Mouse (Mus musculus): Measurements from ENCODE around the gene Actn3. TPM values are rescaled to one million over a fixed set of nuclear protein-coding genes. Genes with fewer than 3 reads are reported as not detected.
"Not testable (repeated sequence)": the region's sequence is repeated elsewhere in the genome, so short reads cannot be mapped to it uniquely, and the experiment has no call there.

Actn3 gene
- total RNA-seq, 2 experiments from 2014 or later: 4.0 TPM; not detected in 1

GRCm38 (mm10) chr19:4820678-4821303 lies 56.9 kb downstream of the Actn3 start:
- no peak for ATAC-seq (replicated peaks; ENCODE audit: low FRiP score, low TSS enrichment, poor library complexity, severe bottlenecking)

- ATAC-seq (replicated peaks; ENCODE audit: low FRiP score, low TSS enrichment, poor library complexity, severe bottlenecking): no peak
These were observed 60.4 kb downstream of the Actn3 start for GRCm38 (mm10) chr19:4817182-4817835.

- ATAC-seq (replicated peaks; ENCODE audit: low FRiP score, low TSS enrichment, poor library complexity, severe bottlenecking): no peak
These were observed 64.7 kb downstream of the Actn3 start for GRCm38 (mm10) chr19:4813015-4813414.

- not testable (repeated sequence) for ATAC-seq (replicated peaks; ENCODE audit: low FRiP score, low TSS enrichment, poor library complexity, severe bottlenecking)
These were observed 65.3 kb downstream of the Actn3 start for GRCm38 (mm10) chr19:4812334-4812949.

GRCm38 (mm10) chr19:4811909-4812242 lies 65.8 kb downstream of the Actn3 start:
- no peak; the same call in 1 of the 2 replicates for ATAC-seq (replicated peaks; ENCODE audit: low FRiP score, low TSS enrichment, poor library complexity, severe bottlenecking)

Other genes with a start within 250 kb of the Actn3 start
- gene Gm960, start 179.2 kb downstream of the Actn3 start, total RNA-seq (2014; fragmentation: Nextera tagmentation): 1.3 and 3.5 TPM in 2 replicates
- gene Gm960, start 179.2 kb downstream of the Actn3 start, total RNA-seq (2017): 2.4 TPM in 1 of 2 replicates, not detected in the other
- gene Sptbn2, start 166.7 kb downstream of the Actn3 start, total RNA-seq (2014; fragmentation: Nextera tagmentation): not detected in 2 replicates
- not detected in 2 replicates for gene Sptbn2, start 166.7 kb downstream of the Actn3 start, total RNA-seq (2017)
- 5.0 and 11.3 TPM in 2 replicates for gene Rbm4b, start 121.4 kb downstream of the Actn3 start, total RNA-seq (2014; fragmentation: Nextera tagmentation)
- gene Rbm4b, start 121.4 kb downstream of the Actn3 start, total RNA-seq (2017): 9.9 and 19.2 TPM in 2 replicates
- 51.9 and 59.4 TPM in 2 replicates for gene Rbm4, start 84.0 kb downstream of the Actn3 start, total RNA-seq (2014; fragmentation: Nextera tagmentation)
- 68.6 and 75.3 TPM in 2 replicates for gene Rbm4, start 84.0 kb downstream of the Actn3 start, total RNA-seq (2017)
- 29.3 and 59.5 TPM in 2 replicates for gene Gm21992, start 66.3 kb downstream of the Actn3 start, total RNA-seq (2014; fragmentation: Nextera tagmentation)
- 15.8 and 17.3 TPM in 2 replicates for gene Gm21992, start 66.3 kb downstream of the Actn3 start, total RNA-seq (2017)
- 74.2 and 76.1 TPM in 2 replicates for gene Rbm14, start 66.3 kb downstream of the Actn3 start, total RNA-seq (2014; fragmentation: Nextera tagmentation)
- 16.6 and 29.1 TPM in 2 replicates for gene Rbm14, start 66.3 kb downstream of the Actn3 start, total RNA-seq (2017)
- 75.1 and 81.3 TPM in 2 replicates for gene Ccs, start 38.6 kb downstream of the Actn3 start, total RNA-seq (2014; fragmentation: Nextera tagmentation)
- 47.7 and 59.0 TPM in 2 replicates for gene Ccs, start 38.6 kb downstream of the Actn3 start, total RNA-seq (2017)
- not detected in 2 replicates for gene Ccdc87, start 38.5 kb downstream of the Actn3 start, total RNA-seq (2014; fragmentation: Nextera tagmentation)
- not detected in 2 replicates for gene Ccdc87, start 38.5 kb downstream of the Actn3 start, total RNA-seq (2017)
- gene Ctsf, start 22.8 kb downstream of the Actn3 start, total RNA-seq (2014; fragmentation: Nextera tagmentation): 1.3 and 2.9 TPM in 2 replicates
- 2.7 and 7.5 TPM in 2 replicates for gene Ctsf, start 22.8 kb downstream of the Actn3 start, total RNA-seq (2017)
- gene Zdhhc24, start 759 bp upstream of the Actn3 start, total RNA-seq (2014; fragmentation: Nextera tagmentation): 16.5 and 20.3 TPM in 2 replicates
- gene Zdhhc24, start 759 bp upstream of the Actn3 start, total RNA-seq (2017): 8.8 and 13.2 TPM in 2 replicates
- 1.5 and 2.5 TPM in 2 replicates for gene Bbs1, start 28.7 kb upstream of the Actn3 start, total RNA-seq (2014; fragmentation: Nextera tagmentation)
- 0.65 TPM in 1 of 2 replicates, not detected in the other for gene Bbs1, start 28.7 kb upstream of the Actn3 start, total RNA-seq (2017)
- gene Dpp3, start 50.4 kb upstream of the Actn3 start, total RNA-seq (2014; fragmentation: Nextera tagmentation): 53.8 and 62.2 TPM in 2 replicates
- 40.7 and 51.4 TPM in 2 replicates for gene Dpp3, start 50.4 kb upstream of the Actn3 start, total RNA-seq (2017)
- 1.1 TPM in 1 of 2 replicates, not detected in the other for gene Peli3, start 65.2 kb upstream of the Actn3 start, total RNA-seq (2014; fragmentation: Nextera tagmentation)
- not detected in 2 replicates for gene Peli3, start 65.2 kb upstream of the Actn3 start, total RNA-seq (2017)
- 58.5 and 60.3 TPM in 2 replicates for gene Mrpl11, start 84.2 kb upstream of the Actn3 start, total RNA-seq (2014; fragmentation: Nextera tagmentation)
- 41.4 and 91.0 TPM in 2 replicates for gene Mrpl11, start 84.2 kb upstream of the Actn3 start, total RNA-seq (2017)
- not detected in 2 replicates for gene Npas4, start 112.4 kb upstream of the Actn3 start, total RNA-seq (2014; fragmentation: Nextera tagmentation)
- not detected in 2 replicates for gene Npas4, start 112.4 kb upstream of the Actn3 start, total RNA-seq (2017)
- gene Slc29a2, start 146.0 kb upstream of the Actn3 start, total RNA-seq (2014; fragmentation: Nextera tagmentation): 9.7 and 14.2 TPM in 2 replicates
- 1.5 and 4.4 TPM in 2 replicates for gene Slc29a2, start 146.0 kb upstream of the Actn3 start, total RNA-seq (2017)
- gene B4gat1, start 160.9 kb upstream of the Actn3 start, total RNA-seq (2014; fragmentation: Nextera tagmentation): not detected in 2 replicates
- gene B4gat1, start 160.9 kb upstream of the Actn3 start, total RNA-seq (2017): 1.5 TPM in 1 of 2 replicates, not detected in the other
- gene AC124502.3, start 161.0 kb upstream of the Actn3 start, total RNA-seq (2014; fragmentation: Nextera tagmentation): 2.0 and 3.3 TPM in 2 replicates
- 1.8 and 4.2 TPM in 2 replicates for gene AC124502.3, start 161.0 kb upstream of the Actn3 start, total RNA-seq (2017)
- 25.3 and 37.1 TPM in 2 replicates for gene Brms1, start 163.4 kb upstream of the Actn3 start, total RNA-seq (2014; fragmentation: Nextera tagmentation)
- 30.3 and 36.7 TPM in 2 replicates for gene Brms1, start 163.4 kb upstream of the Actn3 start, total RNA-seq (2017)
- 0.89 and 1.3 TPM in 2 replicates for gene Rin1, start 172.6 kb upstream of the Actn3 start, total RNA-seq (2014; fragmentation: Nextera tagmentation)
- gene Rin1, start 172.6 kb upstream of the Actn3 start, total RNA-seq (2017): 0.66 TPM in 1 of 2 replicates, not detected in the other
- 3.2 and 3.3 TPM in 2 replicates for gene Cd248, start 190.2 kb upstream of the Actn3 start, total RNA-seq (2014; fragmentation: Nextera tagmentation)
- gene Cd248, start 190.2 kb upstream of the Actn3 start, total RNA-seq (2017): 0.27 and 4.1 TPM in 2 replicates
- 1.2 TPM in 1 of 2 replicates, not detected in the other for gene Tmem151a, start 207.6 kb upstream of the Actn3 start, total RNA-seq (2014; fragmentation: Nextera tagmentation)
- gene Tmem151a, start 207.6 kb upstream of the Actn3 start, total RNA-seq (2017): not detected in 2 replicates
- 38.6 and 43.4 TPM in 2 replicates for gene Yif1a, start 210.6 kb upstream of the Actn3 start, total RNA-seq (2014; fragmentation: Nextera tagmentation)
- gene Yif1a, start 210.6 kb upstream of the Actn3 start, total RNA-seq (2017): 7.5 and 13.6 TPM in 2 replicates
- 0.66 TPM in 1 of 2 replicates, not detected in the other for gene Cnih2, start 220.6 kb upstream of the Actn3 start, total RNA-seq (2014; fragmentation: Nextera tagmentation)
- not detected in 2 replicates for gene Cnih2, start 220.6 kb upstream of the Actn3 start, total RNA-seq (2017)
- gene Rab1b, start 229.2 kb upstream of the Actn3 start, total RNA-seq (2014; fragmentation: Nextera tagmentation): 58.7 and 83.3 TPM in 2 replicates
- 47.0 and 47.5 TPM in 2 replicates for gene Rab1b, start 229.2 kb upstream of the Actn3 start, total RNA-seq (2017)
- 3.0 and 15.3 TPM in 2 replicates for gene Klc2, start 240.7 kb upstream of the Actn3 start, total RNA-seq (2014; fragmentation: Nextera tagmentation)
- gene Klc2, start 240.7 kb upstream of the Actn3 start, total RNA-seq (2017): 2.3 and 8.0 TPM in 2 replicates